Mouse (Mus musculus) thymus, postnatal 4 days (tissue): ENCODE measurements around the gene Saa1.
A peak's percentile ranks its signal among the peaks of the same experiment; 100 is the strongest.
"Not testable (repeated sequence)": the region's sequence is repeated elsewhere in the genome, so short reads cannot be mapped to it uniquely, and the experiment has no call there.

Experiments
- DNase-seq: peaks from one replicate; pipeline ENCODE4 v3.0.0; 2021

The Saa1 gene

GRCm38 (mm10) chr7:46742880-46743279, at the start of gene Saa1:
Gene Saa1 (minus strand): TSS chr7:46742980.
- not testable (repeated sequence) for DNase-seq

- no peak for DNase-seq
Measured at GRCm38 (mm10) chr7:46789177-46789849, 46.5 kb upstream of the Saa1 start.

- peak; percentile 60 for DNase-seq
Measured at GRCm38 (mm10) chr7:46770706-46771105, 27.9 kb upstream of the Saa1 start.

DNA sequence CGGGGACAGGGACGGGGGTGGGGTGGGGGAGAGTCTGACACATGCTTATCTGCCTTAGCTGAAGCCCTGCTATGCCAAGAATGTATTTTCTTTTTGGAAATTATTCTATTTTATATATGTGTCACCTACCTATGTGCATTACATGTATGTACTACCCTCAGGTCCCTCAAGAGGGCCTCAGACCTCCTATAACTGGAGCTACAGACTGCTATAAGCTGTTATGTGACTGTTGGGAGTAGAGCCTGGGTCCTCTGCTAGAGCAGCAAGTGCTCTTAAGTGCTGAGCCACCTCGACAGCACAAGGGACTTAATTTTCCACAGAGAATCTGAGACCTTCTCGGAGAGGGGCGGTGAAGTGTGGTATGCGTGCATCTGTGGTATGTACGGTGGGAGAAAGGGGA, 25.7 kb upstream of the Saa1 start:
- DNase-seq = no peak

DNA sequence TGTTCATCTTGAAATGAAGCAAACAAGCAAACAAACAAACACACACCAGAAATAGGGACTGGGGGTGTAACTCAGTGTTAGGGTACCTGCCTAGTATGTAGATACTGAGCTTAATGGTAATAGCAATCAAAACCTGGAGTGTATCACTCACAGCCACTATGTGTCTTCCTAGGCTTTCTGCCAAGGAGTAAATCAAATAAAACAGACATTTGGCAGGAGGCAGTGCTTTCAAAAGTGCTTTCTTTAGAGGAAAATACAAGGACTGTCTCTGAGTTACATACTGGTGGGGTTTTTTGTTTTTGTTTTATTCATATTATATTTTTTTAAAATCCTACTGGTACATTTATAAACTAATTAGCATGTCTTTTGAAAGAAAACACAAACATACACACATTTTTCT, 24.6 kb upstream of the Saa1 start:
- no peak for DNase-seq

- no peak for DNase-seq
Measured at GRCm38 (mm10) chr7:46764672-46765071, 21.9 kb upstream of the Saa1 start.

- DNase-seq = no peak
Measured at GRCm38 (mm10) chr7:46762601-46763000, 19.8 kb upstream of the Saa1 start.

GRCm38 (mm10) chr7:46761049-46761795, 18.4 kb upstream of the Saa1 start:
- DNase-seq = no peak

- DNase-seq = no peak
Measured at GRCm38 (mm10) chr7:46751490-46751889, 8.7 kb upstream of the Saa1 start, which contains the start of gene Saa2. Gene Saa2 (plus strand): TSS chr7:46751790.

- no peak for DNase-seq
Measured at GRCm38 (mm10) chr7:46748459-46748858, 5.7 kb upstream of the Saa1 start.

DNA sequence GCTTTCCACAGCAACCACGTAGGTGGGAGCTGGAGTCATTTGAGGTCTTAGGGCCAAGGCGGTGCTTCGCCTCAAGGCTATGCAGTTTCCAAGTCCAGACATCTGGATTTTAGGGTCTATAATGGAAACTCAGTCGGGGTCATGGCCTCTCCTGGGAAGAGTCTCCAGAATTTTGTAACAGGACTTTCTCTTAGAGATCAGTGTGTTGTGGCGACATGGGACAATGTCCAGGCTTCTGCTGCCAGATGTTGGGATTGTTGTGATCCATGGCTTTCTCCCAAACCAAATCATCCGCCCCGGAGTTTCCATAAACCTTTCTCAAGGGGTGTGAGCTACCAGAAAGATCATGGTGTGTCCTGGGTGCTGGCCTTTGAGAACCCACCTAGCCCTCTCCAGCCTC, 3.6 kb upstream of the Saa1 start:
- DNase-seq = no peak

- DNase-seq = no peak
Measured at GRCm38 (mm10) chr7:46745816-46746215, 3.0 kb upstream of the Saa1 start.

DNA sequence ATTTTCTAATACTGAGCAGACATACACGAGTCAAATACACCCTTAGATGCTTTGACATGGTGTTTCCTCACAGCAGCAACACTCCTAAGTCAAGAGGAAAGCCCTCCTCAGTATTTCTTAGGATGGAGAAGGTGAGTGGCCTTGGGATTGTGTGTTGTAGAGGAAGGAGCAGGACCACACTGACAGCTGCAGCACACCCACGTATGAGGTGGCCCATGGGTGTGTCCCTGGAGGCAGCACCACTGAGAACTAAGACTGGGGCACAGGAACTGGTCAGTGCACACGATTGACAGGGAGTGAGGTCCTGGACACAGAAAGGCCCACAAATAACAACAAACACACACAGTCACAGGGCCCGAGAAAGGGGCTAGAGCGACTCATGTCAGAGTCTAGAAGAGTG, 2.7 kb downstream of the Saa1 start:
- not testable (repeated sequence) for DNase-seq

DNA sequence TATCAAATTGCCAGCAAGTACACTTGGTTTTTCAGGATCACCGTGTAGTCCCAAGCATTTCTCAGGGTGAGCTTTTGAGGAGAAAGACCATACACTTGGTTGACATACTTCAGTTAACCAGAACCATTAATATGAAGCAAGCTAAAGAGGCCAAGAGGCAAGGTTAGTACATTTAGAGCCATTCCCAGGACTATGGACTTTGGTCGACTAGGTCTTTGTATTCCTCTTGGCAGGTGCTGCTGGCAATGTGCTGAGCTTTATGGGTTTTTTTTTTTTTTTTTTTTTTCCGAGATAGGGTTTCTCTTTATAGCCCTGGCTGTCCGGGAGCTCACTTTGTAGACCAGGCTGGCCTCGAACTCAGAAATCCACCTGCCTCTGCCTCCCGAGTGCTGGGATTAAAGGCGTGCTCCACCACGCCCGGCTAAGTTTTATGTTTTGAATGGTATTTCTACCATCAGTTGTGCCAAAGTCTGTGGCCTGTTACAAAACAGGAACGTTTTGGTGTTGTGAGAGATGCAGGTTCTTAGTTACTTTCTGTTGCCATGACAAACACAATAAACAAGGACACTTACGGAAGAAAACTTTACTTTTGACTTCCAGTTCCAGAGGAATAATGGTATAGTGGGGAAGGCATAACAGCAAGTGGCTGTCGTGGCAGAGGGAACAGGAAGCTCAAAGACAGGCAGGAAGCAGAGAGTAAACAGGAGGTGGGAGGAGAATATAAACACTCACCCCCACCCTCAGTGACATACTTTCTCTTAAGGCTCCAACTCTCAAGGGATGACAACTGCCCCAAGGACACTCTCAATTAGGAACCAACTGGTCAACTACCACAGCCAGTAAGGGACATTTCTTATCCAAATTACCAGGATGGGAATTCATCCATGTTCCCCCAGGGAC, 4.0 kb downstream of the Saa1 start:
- DNase-seq = no peak

- DNase-seq = no peak
Measured at GRCm38 (mm10) chr7:46734983-46735382, 7.8 kb downstream of the Saa1 start.

DNA sequence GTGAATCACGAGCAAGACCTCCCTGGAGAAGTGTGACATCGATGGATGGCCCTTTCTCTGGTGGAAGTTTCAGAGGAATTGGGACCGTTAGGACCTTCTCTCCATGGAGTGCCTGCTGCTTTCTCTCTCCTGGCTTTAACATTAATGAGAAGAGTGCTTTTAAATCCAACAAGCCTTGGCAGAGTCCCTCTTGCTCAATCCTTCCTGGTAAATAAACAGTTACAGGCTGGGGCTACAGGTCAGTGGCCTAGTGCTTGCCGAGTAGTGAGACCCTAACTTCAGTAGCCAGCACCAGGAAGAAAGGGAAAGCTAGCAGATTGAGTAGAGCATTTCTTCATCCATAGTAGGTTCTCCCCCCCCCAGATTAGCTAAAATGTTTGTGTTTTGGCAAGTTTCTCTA, 10.3 kb downstream of the Saa1 start, which contains the start of gene Saa4:
TSS of gene Saa4 (minus strand) at position 146 of the 400 bp plus-strand sequence.
- DNase-seq = no peak

- DNase-seq = no peak
Measured at GRCm38 (mm10) chr7:46727584-46727983, 15.2 kb downstream of the Saa1 start.

DNA sequence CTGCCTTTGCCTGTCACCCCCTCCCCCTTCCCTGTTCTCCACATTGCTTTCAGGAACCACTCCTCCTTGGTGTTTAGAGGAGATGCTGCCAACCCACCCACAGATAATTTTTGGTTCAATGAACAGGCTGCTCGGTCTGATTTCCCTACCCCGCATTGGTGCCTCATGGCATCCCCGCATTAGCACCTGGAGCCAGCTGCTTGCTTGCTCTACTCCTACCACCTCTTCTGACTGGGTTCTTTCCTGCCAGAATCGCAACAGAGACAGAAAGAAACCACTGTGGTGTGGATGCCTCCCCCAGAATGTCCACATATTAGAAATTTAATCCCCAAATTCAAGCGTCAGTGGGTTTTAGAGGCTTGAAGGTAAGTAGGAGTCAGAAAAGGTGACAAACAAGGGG, 18.4 kb downstream of the Saa1 start:
- no peak for DNase-seq

DNA sequence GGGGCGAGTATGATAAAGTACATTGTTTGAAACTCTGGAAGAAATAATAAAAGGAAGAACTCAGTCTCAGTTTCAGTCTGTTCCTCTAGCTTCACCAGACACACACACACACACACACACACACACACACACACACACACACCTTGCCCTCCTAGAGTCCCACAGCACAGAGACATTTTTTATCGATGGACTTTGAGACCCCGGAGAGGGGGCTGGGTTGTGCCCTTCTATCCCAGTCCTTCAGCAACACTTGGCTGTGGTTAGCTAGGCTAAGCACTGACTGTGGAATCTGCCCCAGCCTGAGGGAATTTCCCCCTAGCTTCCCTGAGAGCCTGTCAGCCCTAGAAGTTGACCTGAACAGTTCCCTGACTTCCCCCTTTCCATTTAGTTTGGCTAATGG, 18.9 kb downstream of the Saa1 start:
- no peak for DNase-seq

DNA sequence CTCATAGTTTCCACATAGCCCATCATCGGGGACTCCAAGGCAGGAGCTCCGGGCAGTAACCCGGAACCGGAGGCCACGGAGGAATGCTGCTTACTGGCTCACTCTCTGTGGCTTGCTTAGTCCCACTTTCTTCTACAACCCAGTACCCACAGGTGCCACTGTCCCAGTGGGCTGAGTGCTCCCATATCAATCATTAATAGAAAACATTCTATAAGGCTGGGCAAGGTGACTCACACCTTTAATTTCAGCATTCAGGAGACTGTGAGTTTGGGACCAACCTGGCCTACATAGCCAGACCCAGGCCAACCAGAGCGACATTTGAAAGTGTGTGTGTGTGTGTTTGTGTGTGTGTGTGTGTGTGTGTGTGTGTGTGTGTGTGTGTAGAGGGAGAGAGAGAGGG, 19.4 kb downstream of the Saa1 start:
- DNase-seq = no peak

GRCm38 (mm10) chr7:46720460-46720859, 22.3 kb downstream of the Saa1 start:
- DNase-seq = no peak

DNA sequence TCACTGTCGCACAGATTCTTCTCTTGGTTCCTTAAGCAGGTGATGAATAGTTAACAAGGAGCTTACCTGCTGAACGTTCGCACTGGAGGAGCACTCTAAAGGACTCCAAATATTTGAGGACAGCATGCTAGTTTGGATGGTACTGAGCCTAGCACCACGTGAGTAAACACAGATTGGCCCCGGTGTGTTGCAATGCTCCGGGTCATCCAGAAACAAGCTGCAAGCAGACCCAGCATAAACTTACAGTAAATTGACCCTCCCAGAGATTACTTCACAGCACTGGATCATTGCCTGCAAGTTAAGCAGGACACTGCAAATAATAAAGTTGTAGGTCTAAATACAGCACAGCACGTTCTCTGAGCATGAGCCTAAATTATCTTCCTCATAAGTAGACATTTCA, 23.3 kb downstream of the Saa1 start:
- DNase-seq = no peak

- DNase-seq = no peak
Measured at GRCm38 (mm10) chr7:46718591-46719270, 24.0 kb downstream of the Saa1 start.
